Mouse (Mus musculus) adrenal gland, adult (tissue): ENCODE measurements around the gene Smyd3.

ENCODE experiments used
- DNase-seq, 2 experiments: peaks; one replicate each; pipeline ENCODE4 v3.0.0; 2022 to 2023; ENCODE audit warnings: low spot score in 1 of 2; ENCODE audit not compliant: inconsistent age in 2 of 2

Gene Smyd3

GRCm38 (mm10) chr1:179129995-179130394 is 387.8 kb downstream of the Smyd3 start:
- no peak for DNase-seq

DNA sequence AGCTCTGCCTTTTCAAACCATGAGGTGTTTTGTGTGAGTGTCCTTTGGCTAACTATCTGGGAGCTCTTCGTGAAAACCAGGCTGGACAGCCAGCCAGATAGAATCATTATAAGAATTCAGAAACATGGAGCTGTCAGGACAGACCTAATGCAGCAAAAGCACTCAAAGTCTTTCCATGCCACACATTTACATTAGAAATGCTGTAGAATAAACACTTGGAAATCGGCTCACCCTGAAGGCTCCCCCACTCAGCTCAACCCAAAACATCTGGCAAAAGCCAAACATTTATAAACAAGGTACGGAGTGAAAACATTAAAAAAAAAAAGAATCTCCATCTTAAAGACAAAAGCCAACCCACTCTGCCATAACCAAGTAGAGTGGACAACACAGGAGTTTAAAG is 391.6 kb downstream of the Smyd3 start:
- DNase-seq: no peak

DNA sequence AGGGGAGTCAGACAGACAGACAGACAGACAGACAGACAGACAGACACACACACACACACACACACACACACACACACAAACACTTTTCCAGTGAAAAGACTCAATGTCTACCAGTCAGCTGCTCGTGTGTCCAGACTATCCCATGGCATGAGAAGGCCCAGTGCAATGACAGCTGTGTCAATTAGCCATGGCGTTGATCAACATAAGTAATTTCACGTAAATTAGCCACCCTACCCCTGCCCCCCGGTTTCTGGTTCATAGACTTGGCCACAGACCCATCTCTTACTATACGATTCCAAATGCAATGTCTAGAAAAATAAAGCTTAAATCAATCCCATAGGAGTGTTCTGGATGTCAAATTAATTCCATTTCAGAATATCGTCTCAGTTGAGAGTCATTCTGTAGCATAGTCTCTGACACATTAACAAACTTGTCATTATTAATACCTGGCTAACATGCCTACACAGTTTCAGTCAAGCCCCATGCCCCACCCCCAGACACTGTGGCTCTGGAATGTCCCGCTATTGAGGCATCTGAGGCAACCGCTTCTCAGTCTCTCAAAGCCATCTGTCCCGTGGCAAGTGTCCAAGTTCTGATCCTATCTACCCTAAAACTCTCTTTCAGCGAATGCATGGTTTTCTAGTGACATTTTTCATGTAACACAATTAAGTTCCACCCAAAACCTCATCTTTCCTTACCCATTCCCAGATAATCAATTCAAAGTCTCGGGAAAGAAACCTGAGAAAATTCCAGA is 395.2 kb downstream of the Smyd3 start:
- no peak for DNase-seq

GRCm38 (mm10) chr1:179120217-179120966 is 397.4 kb downstream of the Smyd3 start:
- DNase-seq: no peak

GRCm38 (mm10) chr1:179118673-179119072 is 399.2 kb downstream of the Smyd3 start:
- no peak for DNase-seq

DNA sequence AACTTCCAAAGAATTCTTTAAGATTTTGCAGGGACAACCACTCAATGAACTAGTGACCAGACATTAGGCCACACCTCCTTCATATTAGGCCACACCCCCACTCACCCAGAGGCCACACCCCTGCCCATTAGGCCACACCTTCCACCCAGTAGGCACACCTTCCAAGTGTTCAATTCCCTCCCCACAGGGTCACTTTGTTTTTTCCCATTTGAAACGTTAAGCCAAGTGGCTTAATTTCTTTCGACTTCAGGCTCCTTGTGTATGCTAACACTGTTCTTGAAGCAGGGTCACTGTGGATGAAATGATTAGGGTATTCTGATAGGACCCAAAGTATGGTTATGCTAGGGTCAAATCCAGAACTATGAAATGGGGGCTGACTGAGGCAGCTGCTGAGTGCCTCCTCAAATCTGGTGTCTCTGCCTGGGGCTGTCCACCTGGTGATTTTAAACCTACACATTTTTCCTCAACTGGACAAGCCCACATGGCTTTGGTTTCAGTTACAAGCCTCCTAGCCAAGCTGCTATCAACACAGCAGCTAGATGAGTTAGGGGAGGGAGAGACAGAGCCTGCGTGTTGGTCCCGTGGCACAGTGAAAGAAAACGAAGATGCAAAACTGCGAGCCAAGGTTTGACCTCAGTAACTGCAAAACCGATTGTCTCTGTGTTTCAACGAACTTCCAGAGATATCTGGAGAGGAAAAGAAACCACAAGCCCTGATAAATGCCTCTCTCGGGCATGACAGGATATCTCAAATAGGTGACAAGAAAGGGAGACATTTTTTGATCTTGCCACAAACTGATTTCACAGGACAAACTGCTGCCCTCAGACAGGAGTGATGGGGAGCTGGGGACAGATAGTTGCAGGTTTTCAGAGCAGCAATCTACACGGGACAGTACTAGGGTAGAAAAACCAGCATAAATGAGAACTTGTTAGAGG is 400.8 kb downstream of the Smyd3 start:
- DNase-seq: no peak

- no peak for DNase-seq
These were observed 402.9 kb downstream of the Smyd3 start for GRCm38 (mm10) chr1:179114833-179115495.

DNA sequence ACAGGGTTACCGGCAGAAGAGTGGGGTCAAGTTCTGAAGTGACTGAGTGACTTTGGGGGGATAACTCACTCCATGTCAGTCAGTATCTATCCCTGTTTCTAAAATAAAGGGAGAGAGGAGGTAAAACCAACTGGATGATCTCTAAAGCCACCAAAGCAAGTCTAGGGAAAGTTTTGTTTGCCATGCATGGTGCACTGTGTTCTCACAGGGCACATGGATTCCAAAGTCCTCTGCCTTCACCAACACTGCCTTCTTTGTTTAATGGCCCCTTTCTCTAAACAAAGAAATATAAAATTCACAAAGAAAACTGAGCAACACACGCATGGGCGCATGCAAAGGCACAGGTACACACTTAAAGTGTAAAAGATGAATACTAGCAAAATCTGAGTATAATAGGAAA is 403.5 kb downstream of the Smyd3 start:
- DNase-seq: no peak

- no peak for DNase-seq
These were observed 409.1 kb downstream of the Smyd3 start for GRCm38 (mm10) chr1:179108759-179109158.

GRCm38 (mm10) chr1:179107761-179108694 is 409.8 kb downstream of the Smyd3 start:
- DNase-seq: no peak

GRCm38 (mm10) chr1:179107211-179107610 is 410.6 kb downstream of the Smyd3 start:
- no peak for DNase-seq

- no peak for DNase-seq
These were observed 411.1 kb downstream of the Smyd3 start for GRCm38 (mm10) chr1:179106702-179107145.

DNA sequence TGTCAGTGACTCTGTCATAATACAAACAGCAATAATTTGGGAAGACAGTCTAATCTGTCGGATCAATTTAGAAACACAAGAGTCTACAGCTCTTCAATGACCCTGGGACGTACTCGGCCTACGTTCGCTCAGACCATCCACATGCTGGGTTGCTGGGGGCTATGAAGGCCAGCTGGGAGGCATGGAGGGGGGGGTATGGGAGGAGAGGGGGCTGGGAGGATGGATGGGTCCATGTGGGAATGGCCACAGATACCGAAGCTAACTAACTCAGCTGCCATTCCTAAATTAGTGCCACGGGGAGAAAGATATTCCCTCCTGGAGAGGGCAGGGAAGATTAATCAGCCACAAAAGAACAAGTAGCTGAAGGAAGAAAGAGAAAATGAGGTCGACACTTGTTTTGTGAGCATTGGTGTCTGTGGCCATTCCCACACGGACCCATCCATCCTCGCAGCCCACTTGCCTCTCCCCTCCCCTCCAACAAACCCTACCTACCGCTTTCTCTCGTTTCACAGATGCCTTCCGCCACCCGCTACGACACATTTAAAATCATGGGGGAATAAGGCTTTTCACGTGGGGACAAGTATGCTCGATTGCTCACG is 411.6 kb downstream of the Smyd3 start:
- DNase-seq: no peak

- peak in 1 of 2 experiments; percentile 50 for DNase-seq
These were observed 413.4 kb downstream of the Smyd3 start for GRCm38 (mm10) chr1:179104447-179104846.

DNA sequence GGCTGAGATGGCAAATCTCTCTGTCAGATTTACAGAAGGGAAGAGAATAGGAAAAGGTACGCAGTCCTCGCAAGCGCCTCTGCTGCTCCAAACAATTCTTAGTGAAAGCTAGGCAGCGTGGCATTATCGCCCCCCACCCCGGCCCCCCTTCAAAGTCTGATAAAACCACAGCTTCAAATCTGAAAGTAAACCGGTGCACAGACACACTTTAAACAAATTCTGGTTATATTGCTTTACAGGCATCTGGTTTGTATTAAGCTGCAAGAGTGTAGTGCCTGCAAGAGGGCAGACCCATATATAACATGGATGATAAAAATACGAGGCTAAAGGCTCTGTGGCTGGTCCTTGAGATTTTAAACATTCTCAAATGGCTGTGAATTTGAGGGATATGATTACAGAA is 420.8 kb downstream of the Smyd3 start:
- DNase-seq: no peak

GRCm38 (mm10) chr1:179096323-179096722 is 421.5 kb downstream of the Smyd3 start:
- no peak for DNase-seq

DNA sequence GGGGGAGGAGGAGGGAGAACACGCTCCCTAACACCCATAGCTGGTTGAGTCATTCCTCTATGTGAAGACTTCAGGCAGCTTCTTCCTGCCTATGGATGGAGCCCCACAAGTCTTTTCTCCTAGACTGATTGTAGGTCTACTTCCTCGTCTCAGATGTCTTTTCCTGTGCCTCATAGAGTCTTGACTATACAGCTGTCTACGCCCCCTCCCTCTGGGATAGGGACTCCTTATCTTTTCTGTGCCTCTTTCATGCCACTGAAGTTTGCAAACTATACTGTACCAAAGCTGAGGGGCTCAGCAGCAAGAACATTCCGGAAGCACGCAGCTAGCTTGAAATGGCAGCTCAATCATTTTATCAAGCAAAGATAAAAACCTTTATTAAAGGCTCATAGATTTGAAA is 428.7 kb downstream of the Smyd3 start:
- no peak for DNase-seq

- peak; percentile 34 to 82 for DNase-seq
These were observed 430.5 kb downstream of the Smyd3 start for GRCm38 (mm10) chr1:179087033-179087998.
